Mouse (Mus musculus): Measurements from ENCODE around the gene Myt1l. TPM values are rescaled to one million over a fixed set of nuclear protein-coding genes. Genes with fewer than 3 reads are reported as not detected.

Gene Myt1l
- polyA plus RNA-seq, 2 experiments from 2014 or later, result 0.20 TPM; not detected in 1

DNA sequence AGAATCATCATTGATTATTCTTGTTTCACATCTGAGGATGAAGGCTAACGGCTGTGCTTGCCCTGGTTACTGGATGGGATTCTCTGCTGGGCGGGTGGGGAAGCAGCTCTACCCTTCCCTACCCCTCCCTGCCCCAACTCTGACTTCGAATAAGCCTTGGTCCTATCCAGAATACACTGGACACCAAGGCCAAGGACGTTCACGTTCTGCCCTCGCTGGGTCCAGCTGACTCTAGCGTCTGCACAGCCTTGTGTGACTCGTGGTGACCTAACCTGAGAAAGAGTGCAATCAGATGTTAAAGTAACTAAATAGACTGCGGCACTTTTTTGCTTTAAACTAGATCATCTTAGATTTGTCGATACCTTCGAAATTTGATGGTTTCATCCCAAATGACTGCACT, 393.3 kb downstream of the Myt1l start:
- no peak for ATAC-seq

DNA sequence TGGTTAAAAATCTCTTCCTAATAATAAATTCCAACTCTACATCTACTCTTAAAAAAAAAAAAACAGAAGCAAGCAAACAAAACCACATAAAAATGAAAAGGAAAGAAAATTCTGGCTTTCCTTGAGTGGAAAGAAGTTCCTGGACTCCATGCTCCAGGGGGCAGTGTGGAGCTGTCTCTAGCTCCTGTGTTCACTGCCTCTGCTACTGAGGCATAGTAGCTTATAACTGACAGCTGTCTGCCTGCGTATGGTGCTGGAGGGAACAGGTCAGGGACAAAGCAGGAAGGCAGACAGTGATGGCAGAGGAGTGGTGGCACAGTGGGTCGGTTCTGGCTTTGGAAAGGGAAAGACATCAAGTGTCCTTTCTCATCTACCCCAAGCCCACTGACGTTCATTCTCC, 398.7 kb downstream of the Myt1l start:
- ATAC-seq, result no peak

DNA sequence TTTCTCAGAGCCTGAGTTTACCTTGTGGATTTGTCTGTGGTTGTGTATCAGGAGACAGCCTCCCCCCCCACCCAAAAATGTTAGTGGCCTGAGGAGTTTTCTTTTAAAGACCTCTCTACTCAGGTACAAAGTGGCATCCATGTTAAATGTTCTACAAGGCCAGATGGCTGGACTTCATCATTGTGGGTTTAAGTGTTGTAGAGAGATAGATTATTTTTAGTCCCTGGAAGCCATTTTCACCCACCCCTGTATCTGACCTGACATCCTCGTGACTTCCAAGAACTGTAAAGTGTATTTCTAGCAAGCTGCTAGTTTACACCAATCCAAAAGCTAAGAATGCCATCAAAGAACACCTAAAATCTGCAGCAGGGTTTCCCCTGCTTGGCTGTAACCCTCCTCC, 402.4 kb downstream of the Myt1l start:
- no peak for ATAC-seq

DNA sequence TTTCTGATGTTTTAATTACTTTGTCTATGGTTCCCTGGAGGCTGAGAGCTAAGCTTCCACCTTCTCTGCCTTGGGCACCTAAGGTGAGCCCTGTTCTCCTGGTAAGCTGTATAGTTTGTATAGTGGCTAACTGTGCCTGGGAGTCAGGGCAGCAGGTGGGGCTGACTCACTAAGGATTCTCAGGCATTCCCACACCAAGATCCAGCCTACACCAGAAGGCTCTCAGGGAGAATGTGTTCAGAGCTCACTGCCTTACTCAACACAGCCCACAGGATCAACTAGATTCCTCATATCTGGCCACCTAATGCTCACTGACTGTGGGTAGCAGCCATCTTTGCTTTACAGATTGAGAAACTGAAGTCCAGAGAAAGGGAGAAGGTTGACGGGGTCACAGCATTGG, 404.8 kb downstream of the Myt1l start:
- no peak for ATAC-seq

DNA sequence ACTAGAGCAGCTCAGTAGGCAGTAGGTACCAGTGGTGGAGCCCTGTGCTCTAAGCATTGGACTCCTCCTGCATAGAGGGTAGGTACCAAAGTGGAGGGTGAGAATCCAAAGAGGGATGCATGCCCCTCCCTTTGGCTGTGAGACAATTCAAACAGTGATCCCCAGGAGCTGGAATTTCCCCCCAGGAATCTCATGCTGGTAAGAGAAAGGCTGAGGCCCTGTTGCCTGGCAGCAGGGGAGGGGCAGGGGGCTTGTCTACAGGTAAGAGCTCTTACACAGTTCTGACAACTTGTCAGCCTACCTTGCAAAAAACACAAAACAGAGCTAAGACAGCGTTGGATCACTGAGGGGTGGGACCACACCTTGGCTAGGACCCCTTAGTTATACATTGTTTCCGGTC, 405.3 kb downstream of the Myt1l start:
- ATAC-seq, result no peak

DNA sequence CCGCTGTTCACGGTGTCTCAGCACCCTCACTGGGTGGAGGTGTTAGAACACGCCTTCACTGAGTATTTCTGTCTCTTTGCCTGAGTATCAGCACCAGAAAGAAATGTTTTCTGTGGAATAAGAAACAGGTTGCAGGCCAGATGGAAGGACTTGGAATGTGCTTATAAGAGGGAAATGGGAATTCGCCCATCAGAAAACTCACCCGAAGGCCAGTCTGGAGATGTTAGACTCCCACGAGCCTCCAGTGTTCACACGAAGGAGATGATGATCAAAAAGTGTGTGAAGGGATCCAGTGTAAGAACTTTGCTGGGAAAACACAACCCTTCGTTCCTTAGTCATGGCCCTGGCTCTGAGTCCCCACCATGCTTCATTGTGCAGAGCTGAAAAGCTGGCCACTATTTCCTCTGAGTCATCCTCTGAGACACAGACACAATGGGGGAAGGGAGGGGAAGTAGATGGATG, 406.0 kb downstream of the Myt1l start:
- ATAC-seq, result no peak

DNA sequence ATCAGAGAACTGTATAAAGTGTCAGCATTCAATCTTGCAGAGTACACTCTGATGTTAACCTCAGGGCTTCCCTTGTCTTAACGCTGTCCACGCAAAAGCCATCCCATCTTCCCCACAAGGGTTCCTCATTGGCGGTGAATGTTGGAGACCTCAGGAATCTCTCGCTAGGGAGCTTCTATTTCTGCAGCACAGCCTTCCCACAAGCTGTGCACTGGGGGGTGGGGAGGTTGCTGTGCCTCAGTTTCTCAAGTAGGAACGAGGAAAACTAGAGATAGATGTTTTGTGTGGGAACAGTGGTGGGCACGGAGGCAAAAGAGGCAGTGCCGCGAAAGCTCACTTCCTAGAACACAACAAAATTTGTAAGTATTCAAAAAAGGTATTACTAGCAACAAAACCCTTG, 409.1 kb downstream of the Myt1l start, which contains the start of gene Pxdn:
TSS of gene Pxdn (plus strand) at position 301 of the 400 bp plus-strand sequence.
- ATAC-seq, result no peak

DNA sequence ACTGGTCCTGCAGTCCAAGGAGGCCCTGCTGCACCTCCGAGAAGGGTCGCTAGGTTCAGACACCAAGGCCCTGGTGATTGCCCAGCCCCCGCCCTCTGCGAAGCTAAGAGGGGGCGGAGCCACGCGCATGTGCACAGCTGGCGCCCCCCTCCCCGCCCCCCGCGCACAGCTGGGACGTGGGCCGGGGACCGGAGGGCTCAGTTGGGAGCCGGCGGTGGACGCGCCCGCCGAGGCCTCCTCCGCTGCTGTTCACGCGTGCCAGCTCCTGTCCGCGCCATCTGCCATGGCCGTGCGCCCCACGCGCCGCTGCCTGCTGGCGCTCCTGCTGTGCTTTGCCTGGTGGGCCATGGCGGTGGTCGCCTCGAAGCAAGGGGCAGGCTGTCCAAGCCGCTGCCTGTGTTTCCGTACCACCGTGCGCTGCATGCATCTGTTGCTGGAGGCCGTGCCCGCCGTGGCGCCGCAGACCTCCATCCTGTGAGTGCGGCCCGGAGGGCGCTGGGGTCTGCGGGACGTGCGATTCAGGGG, 409.7 kb downstream of the Myt1l start:
- no peak for ATAC-seq

DNA sequence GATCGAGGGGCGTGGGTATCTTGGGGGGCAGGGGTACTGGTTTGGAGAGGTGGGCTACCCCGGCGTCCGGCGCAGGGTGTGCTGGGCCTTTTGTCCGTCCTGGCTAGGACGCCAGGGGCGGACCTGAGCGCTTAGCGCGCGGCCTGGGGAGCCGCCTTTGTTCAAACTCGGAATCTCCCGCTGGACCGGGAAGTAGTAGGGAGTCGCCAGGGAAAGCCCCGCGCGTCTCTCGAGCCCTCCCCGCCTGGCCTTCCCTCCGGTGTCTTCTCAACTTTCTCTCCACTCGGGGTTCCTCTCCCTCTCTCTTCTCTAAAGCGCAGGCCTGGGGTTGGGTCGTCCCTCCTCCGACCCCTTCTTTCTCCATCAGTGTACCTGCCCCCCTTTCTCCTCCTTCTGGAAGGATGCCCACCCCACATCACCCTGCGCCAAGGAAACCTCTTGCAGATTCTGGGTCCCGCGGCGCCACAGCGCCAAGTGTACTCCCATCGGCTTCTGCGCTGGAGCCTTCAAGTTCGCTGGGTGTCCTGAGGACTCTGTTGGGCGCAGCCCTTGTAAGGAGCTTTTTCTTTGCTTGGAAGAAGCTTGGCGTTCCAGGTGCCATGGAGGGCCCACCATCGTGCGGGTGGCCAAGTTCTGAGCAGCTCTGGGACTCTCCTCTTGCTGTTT, 410.3 kb downstream of the Myt1l start:
- no peak for ATAC-seq

DNA sequence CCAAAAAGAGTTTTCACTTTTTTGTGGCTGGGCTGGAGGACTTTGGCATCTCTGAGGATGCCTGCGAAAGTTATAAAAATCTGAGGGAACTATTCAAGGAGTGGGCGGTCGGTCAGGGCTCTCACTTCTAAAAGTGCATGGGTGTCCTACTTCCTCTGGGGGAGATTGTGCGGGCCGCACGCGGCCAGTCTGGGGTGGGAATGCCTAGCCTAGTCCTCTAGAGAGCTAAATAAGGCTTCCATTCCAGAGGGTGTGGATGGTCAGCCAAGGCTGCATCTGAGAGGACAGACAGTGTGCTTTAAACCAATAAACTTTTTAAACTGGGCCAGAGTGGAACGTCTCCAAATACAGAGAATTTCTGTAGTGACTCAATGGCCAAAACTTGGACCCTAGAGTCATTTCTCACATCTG, 411.1 kb downstream of the Myt1l start:
- ATAC-seq, result no peak

DNA sequence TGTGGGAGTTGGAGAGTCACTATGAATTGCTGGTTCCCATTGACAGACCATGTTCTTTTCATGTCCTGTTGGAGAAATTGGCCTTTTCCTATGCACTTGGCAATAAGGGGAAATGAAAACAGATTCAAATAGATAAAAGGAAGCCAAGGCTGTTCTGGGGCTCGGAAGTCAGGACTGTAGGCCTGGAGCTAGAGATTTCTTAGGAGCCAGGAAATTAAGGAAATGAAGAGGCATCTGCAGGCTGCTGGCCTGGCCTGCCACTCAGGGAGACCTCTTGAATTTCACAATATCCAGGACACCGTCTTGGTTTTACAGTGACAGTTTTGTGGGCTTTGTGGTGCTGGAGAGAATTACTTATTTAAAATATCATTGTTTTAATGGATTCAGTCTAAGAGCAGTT, 414.3 kb downstream of the Myt1l start:
- no peak for ATAC-seq

DNA sequence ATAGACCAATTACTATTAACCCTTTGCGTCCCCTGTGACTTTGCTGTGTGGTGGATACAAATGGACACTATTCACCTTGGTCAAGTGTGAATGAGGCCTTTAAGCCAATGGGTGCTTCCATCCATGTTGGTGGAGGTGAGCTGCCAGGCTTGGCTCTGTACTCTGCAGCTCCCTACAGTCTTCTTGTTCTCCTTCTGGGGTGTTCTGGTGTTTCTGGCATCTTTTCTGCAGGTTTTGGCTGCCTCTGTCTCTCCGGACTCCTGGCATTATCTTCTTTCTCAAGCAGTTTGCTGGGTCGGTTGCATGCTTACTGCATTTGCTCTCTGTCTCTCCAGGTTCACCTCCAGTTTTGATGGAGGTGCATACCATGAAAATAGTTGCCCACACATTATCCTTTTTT, 416.5 kb downstream of the Myt1l start:
- ATAC-seq, result no peak

DNA sequence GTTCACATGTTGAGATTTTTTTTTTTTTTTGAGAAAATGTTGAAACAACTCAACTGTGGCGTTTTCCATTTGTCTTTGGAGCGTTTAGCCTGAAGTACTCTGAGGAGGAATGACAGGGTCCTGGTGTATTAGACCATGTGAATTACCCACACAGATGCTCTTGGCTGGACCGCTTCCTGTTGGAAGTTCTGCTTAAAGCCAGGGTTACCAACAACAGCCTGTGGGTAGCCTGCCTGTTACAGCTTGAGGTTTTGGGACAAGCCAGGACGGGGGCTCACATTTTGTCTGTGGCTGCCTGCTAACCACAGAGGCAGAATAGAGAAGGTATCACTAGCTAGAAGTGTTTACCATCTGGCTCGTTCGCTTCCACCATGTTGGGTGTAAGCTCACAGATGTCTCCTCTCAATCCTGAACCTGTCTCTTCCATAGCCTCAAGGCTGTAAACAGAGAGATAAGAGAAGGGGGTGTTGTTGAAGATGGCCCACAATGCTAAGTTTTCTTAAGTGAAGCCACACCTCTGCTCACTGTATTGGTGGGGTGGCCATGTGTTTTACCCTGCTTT, 417.1 kb downstream of the Myt1l start:
- no peak for ATAC-seq

DNA sequence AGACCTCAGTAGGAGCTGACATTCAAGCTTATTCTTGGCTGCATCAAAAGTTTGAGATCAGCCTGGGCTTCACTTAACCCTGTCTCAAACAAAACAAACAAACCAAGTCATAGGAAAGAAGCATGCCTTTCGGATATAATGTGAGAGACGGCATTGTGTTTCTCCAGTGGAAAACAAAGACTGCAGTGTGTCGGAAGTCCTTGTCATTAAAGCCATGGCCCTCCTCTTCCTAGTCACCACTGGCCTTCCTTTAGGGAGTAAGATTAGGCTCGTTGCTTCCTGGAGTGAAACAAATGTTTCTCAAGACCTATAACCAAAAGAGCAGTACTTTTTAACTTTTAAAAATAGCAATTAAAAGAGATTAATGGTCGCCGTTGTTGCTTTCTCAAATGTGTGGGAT, 422.9 kb downstream of the Myt1l start:
- no peak for ATAC-seq

DNA sequence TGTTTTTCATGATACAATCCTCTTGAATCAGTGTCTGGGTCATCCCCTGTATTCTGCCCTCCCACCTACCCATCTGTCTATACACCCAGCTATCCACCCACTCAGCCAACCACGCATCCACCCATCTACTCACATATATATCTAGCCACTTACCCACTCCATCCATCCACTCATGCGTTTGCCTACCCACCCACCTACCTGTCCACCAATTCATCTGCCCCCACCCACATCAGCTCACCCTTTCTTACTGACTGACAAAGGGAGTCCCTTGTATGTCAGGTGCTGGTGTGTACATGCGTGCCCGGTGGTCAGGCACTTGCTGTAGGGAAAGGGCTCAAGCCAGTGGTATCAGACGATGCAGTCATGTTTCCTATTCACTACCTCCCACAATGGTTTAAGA, 423.3 kb downstream of the Myt1l start:
- ATAC-seq, result no peak

DNA sequence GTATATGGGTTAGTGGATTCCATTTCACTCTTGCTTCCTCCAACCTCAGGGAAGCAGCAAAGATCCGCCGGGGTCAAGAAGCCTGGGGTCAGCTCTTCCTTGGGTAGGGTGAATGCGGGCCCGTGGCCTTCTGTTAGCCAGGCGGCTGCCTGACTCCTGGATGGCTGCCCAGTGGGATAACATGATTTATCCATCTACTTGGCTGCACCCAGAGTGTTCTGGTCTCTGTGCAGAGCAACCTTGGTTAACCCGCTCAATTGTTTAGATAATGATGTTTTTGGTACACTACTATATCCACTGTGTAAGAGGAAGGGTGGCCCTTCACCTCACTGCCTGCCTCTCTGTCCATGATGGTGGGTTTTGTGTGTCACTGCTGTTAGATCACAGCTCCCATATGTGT, 423.9 kb downstream of the Myt1l start:
- no peak for ATAC-seq

DNA sequence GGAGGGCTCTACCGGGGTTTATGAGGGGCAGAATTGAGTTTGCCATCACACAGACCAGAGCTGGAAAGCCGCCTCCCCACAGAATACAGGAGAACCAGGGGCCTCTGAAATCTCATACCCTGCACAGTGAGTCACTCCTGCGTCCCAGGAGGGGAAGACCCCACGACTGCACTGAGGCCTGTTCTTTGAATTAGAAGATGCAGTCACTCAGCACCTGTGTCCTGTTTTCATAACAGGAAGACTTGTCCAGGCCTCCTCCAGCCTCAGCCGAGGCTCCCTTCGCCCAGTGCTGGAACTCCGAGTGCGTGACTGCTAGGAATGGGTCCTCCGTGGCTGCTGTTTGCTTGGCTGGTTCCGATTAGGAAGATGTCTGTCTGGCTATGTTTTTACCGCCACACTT, 425.8 kb downstream of the Myt1l start:
- ATAC-seq, result no peak

DNA sequence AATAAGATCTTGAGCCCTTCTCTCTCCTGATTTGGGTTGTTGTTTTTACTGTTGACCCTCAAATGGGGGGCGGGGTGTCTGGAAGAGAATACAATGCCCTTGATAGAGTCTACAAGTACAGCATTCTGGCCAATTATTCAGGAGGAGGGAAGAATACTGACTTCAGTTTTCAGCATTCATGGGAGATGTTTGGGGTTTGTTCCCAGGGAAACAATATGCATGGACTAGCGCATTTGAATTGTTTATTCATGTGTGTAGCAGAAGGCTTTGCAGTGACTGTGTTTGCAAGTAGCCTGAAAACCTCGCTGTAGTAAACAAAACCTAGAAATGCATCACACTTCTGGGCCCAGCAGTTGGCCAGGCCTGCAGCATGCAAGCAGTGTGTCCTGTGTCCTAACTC, 426.3 kb downstream of the Myt1l start:
- ATAC-seq, result no peak

DNA sequence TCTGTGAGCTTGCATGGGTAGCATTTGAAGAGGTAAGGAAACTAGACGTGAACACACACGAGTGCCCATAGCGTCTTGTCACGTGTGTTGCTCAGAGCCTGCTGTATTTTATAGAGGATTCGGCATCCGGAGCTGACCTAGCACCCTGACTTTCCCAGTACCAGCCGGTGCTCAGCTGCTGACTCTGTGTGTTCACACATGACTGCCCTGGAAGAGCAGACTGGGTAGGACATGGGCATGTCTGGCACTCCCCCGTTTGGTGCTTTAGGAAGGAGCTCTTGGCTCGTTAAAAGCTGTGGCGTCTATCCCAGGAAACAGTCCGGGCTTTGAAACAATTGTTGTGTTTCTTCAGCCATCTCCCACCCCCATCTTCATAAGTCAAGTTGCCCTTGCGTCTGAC, 428.8 kb downstream of the Myt1l start:
- no peak for ATAC-seq

DNA sequence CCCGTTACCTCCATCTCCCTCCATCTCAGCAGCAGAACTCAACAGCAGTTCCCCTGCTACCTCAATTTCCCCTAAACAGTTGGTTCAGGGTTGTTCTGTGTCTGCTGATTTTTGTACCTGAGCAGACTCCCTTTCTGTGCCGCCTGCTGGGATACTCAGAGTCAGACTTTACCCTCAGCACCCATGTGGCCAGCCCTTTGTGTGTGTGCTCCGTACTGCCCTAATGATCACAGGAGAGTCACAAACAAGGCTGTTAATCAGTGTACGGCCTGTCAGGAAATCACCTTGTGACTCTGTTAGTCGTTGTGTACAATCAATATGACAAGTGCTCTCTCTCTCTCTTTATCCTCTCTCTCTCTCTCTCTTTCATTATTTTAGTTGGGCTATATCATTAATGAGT, 430.5 kb downstream of the Myt1l start:
- no peak for ATAC-seq

DNA sequence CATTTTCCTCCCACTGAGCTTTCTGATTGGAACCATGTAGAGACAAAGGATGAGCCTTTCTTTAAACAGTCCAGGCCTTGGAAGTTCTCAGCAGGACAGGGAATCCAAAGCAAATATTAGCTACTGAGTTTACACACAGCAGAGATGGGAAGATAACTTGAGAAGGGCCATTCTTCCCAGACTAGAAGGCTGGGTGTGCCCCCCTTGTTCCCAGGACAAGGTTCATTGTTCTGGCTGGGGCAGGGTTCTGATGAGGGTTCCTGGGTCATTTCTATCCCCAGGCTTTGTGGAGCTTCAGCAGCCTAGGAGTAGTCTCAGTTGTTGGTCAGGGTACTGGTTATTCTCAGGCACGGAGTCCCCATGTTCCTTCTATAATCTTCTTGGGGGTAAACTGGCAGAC, 432.9 kb downstream of the Myt1l start:
- no peak for ATAC-seq

DNA sequence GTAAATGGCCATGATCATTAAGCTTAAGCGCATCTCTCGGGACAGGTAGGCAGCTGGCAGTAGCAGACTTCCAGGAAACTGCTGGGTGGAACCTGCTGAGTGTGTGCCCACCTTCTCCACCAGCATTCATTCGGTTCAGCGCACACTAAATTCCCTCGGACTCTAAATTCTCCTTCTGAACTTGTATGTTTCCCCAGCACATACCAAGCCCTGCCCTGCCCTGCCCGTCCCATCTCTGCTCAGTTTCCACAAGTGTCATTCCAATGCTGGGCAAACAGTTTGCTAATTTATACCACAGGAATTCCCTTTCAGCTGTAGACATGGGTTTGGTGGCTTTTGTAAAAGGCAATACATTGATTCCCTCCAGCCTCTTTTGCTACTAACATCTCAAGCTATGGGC, 436.8 kb downstream of the Myt1l start:
- no peak for ATAC-seq

DNA sequence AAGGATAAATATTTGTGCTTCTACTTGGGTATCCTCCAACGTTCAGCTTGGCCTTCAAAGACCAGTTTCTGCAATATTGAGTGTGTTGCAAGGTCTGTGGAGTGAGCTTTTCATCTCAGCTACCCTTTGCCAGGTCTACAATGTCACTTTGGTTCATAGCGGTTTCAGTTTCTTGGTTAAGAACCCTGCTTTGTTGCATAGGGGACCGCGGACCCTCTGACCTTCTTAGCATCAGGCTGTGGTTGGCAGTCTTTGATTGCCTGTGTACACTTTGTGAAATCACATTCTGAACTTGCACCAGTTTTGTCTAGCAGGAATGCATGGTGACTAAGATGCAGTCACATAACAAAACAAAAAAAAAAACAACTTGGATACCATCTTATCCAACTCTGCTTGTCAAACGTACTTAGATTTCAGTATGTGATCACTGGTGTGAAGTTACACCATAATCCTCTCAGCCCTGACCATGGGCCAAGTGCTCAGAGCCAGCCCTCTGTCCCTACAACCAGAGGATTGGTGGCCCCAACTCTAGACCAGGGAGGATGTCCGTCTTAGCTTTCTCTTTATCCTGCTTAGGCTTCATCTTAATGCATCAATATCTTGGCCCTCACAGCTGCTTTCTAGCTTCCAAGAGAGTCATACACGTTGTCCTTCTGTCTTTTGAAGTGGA, 443.7 kb downstream of the Myt1l start:
- ATAC-seq, result no peak

DNA sequence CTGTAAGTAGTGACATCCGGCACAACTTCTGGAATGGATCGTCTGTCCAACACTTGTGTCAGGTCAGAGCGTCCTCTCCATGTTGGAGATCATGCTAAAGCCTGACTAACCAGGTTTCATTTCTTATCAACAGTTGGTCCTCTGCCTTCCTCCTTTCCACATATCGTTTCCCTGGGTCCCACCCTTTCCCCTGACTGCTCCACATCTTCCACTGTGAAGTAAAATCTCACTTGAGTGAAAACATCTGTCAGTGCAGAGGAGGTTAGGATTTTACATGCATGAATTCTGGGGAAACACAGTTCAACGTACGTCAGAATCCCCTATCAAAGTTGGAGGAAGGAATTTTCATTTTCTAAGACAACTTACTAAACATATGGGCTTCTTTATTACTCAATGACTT, 444.3 kb downstream of the Myt1l start:
- no peak for ATAC-seq

Data from CD4-positive, CD25-positive, alpha-beta regulatory T cell, adult 4 months (primary cell).